Mouse (Mus musculus): Measurements from ENCODE around the gene Ehhadh. TPM values are rescaled to one million over a fixed set of nuclear protein-coding genes. Genes with fewer than 3 reads are reported as not detected.

Ehhadh gene
- polyA plus RNA-seq, 1 experiment: 3.9 TPM

- TF ChIP-seq CTCF (IDR thresholded peaks at IDR 0.05; ENCODE audit: low read depth, low read length): no peak
- no peak for TF ChIP-seq POLR2A (IDR thresholded peaks at IDR 0.05; ENCODE audit: insufficient read depth, low read length)
- TF ChIP-seq EP300 (IDR thresholded peaks at IDR 0.05; ENCODE audit: insufficient read depth, low read depth, low read length): no peak
- Histone ChIP-seq H3K4me1 (ENCODE audit: control insufficient read depth, insufficient read depth, low read length) (no peaks in the 10 kb centered on the region), H3K9me3 (replicated peaks; ENCODE audit: control insufficient read depth, insufficient read depth, low read length, poor library complexity, severe bottlenecking) (no peaks in the 10 kb centered on the region), H3K27ac (ENCODE audit: insufficient read depth, low read length) (no peak overlapping the region), H3K27me3 (ENCODE audit: control insufficient read depth, insufficient read depth, low read length, poor library complexity, severe bottlenecking) (no peaks in the 10 kb centered on the region), H3K36me3 (ENCODE audit: control insufficient read depth, insufficient read depth, low read length, poor library complexity, severe bottlenecking) (no peaks in the 10 kb centered on the region), H3K4me3 (ENCODE audit: low read depth, low read length) (no peak overlapping the region), H3K9ac (ENCODE audit: low read depth, poor library complexity, severe bottlenecking) (no peak overlapping the region)
Observed at GRCm38 (mm10) chr16:21782807-21783206, 4.8 kb downstream of the Ehhadh start.

- H3K9ac ChIP-seq (ENCODE audit: low read depth, poor library complexity, severe bottlenecking): no peak overlapping the region
- no peaks in the 10 kb centered on the region for H3K27me3 ChIP-seq (ENCODE audit: control insufficient read depth, insufficient read depth, low read length, poor library complexity, severe bottlenecking)
- TF ChIP-seq EP300 (IDR thresholded peaks at IDR 0.05; ENCODE audit: insufficient read depth, low read depth, low read length): no peak
- no peak for TF ChIP-seq POLR2A (IDR thresholded peaks at IDR 0.05; ENCODE audit: insufficient read depth, low read length)
- no peak for TF ChIP-seq CTCF (IDR thresholded peaks at IDR 0.05; ENCODE audit: low read depth, low read length)
- no peaks in the 10 kb centered on the region for H3K9me3 ChIP-seq (replicated peaks; ENCODE audit: control insufficient read depth, insufficient read depth, low read length, poor library complexity, severe bottlenecking)
- no peak overlapping the region for H3K27ac ChIP-seq (ENCODE audit: insufficient read depth, low read length)
- no peaks in the 10 kb centered on the region for H3K36me3 ChIP-seq (ENCODE audit: control insufficient read depth, insufficient read depth, low read length, poor library complexity, severe bottlenecking)
- no peaks in the 10 kb centered on the region for H3K4me1 ChIP-seq (ENCODE audit: control insufficient read depth, insufficient read depth, low read length)
- no peak overlapping the region for H3K4me3 ChIP-seq (ENCODE audit: low read depth, low read length)
Observed at GRCm38 (mm10) chr16:21781895-21782294, 5.7 kb downstream of the Ehhadh start.

- no peaks in the 10 kb centered on the region for H3K4me1 ChIP-seq (ENCODE audit: control insufficient read depth, insufficient read depth, low read length)
- H3K4me3 ChIP-seq (ENCODE audit: low read depth, low read length): no peak overlapping the region
- TF ChIP-seq EP300 (IDR thresholded peaks at IDR 0.05; ENCODE audit: insufficient read depth, low read depth, low read length): no peak
- no peak for TF ChIP-seq POLR2A (IDR thresholded peaks at IDR 0.05; ENCODE audit: insufficient read depth, low read length)
- TF ChIP-seq CTCF (IDR thresholded peaks at IDR 0.05; ENCODE audit: low read depth, low read length): no peak
- no peaks in the 10 kb centered on the region for H3K27me3 ChIP-seq (ENCODE audit: control insufficient read depth, insufficient read depth, low read length, poor library complexity, severe bottlenecking)
- H3K27ac ChIP-seq (ENCODE audit: insufficient read depth, low read length): no peak overlapping the region
- no peaks in the 10 kb centered on the region for H3K9me3 ChIP-seq (replicated peaks; ENCODE audit: control insufficient read depth, insufficient read depth, low read length, poor library complexity, severe bottlenecking)
- H3K36me3 ChIP-seq (ENCODE audit: control insufficient read depth, insufficient read depth, low read length, poor library complexity, severe bottlenecking): no peaks in the 10 kb centered on the region
- no peak overlapping the region for H3K9ac ChIP-seq (ENCODE audit: low read depth, poor library complexity, severe bottlenecking)
Observed at GRCm38 (mm10) chr16:21781277-21781676, 6.3 kb downstream of the Ehhadh start.

- Histone ChIP-seq H3K9ac (ENCODE audit: low read depth, poor library complexity, severe bottlenecking) (no peak overlapping the region), H3K36me3 (ENCODE audit: control insufficient read depth, insufficient read depth, low read length, poor library complexity, severe bottlenecking) (no peaks in the 10 kb centered on the region), H3K27ac (ENCODE audit: insufficient read depth, low read length) (no peak overlapping the region), H3K9me3 (replicated peaks; ENCODE audit: control insufficient read depth, insufficient read depth, low read length, poor library complexity, severe bottlenecking) (no peaks in the 10 kb centered on the region), H3K4me1 (ENCODE audit: control insufficient read depth, insufficient read depth, low read length) (no peaks in the 10 kb centered on the region), H3K4me3 (ENCODE audit: low read depth, low read length) (no peak overlapping the region), H3K27me3 (ENCODE audit: control insufficient read depth, insufficient read depth, low read length, poor library complexity, severe bottlenecking) (no peaks in the 10 kb centered on the region)
- no peak for TF ChIP-seq EP300 (IDR thresholded peaks at IDR 0.05; ENCODE audit: insufficient read depth, low read depth, low read length)
- TF ChIP-seq CTCF (IDR thresholded peaks at IDR 0.05; ENCODE audit: low read depth, low read length): no peak
- no peak for TF ChIP-seq POLR2A (IDR thresholded peaks at IDR 0.05; ENCODE audit: insufficient read depth, low read length)
Observed at GRCm38 (mm10) chr16:21779149-21779548, 8.5 kb downstream of the Ehhadh start.

GRCm38 (mm10) chr16:21778293-21778866 lies 9.2 kb downstream of the Ehhadh start:
- H3K9me3 ChIP-seq (replicated peaks; ENCODE audit: control insufficient read depth, insufficient read depth, low read length, poor library complexity, severe bottlenecking): no peaks in the 10 kb centered on the region
- peak overlapping the region; percentile 53 for H3K4me3 ChIP-seq (ENCODE audit: low read depth, low read length)
- TF ChIP-seq CTCF (IDR thresholded peaks at IDR 0.05; ENCODE audit: low read depth, low read length) (no peak), POLR2A (IDR thresholded peaks at IDR 0.05; ENCODE audit: insufficient read depth, low read length) (no peak), EP300 (IDR thresholded peaks at IDR 0.05; ENCODE audit: insufficient read depth, low read depth, low read length) (no peak)
- H3K9ac ChIP-seq (ENCODE audit: low read depth, poor library complexity, severe bottlenecking): no peak overlapping the region; the same call in 1 of the 2 replicates
- H3K36me3 ChIP-seq (ENCODE audit: control insufficient read depth, insufficient read depth, low read length, poor library complexity, severe bottlenecking): no peaks in the 10 kb centered on the region
- no peaks in the 10 kb centered on the region for H3K27me3 ChIP-seq (ENCODE audit: control insufficient read depth, insufficient read depth, low read length, poor library complexity, severe bottlenecking)
- no peak overlapping the region; the same call in 1 of the 2 replicates for H3K27ac ChIP-seq (ENCODE audit: insufficient read depth, low read length)
- no peaks in the 10 kb centered on the region for H3K4me1 ChIP-seq (ENCODE audit: control insufficient read depth, insufficient read depth, low read length)

GRCm38 (mm10) chr16:21774725-21775124 lies 12.9 kb downstream of the Ehhadh start:
- no peak overlapping the region for H3K27ac ChIP-seq (ENCODE audit: insufficient read depth, low read length)
- no peaks in the 10 kb centered on the region for H3K4me1 ChIP-seq (ENCODE audit: control insufficient read depth, insufficient read depth, low read length)
- TF ChIP-seq CTCF (IDR thresholded peaks at IDR 0.05; ENCODE audit: low read depth, low read length): no peak
- no peak overlapping the region for H3K4me3 ChIP-seq (ENCODE audit: low read depth, low read length)
- H3K9me3 ChIP-seq (replicated peaks; ENCODE audit: control insufficient read depth, insufficient read depth, low read length, poor library complexity, severe bottlenecking): no peaks in the 10 kb centered on the region
- H3K9ac ChIP-seq (ENCODE audit: low read depth, poor library complexity, severe bottlenecking): no peak overlapping the region
- H3K27me3 ChIP-seq (ENCODE audit: control insufficient read depth, insufficient read depth, low read length, poor library complexity, severe bottlenecking): no peaks in the 10 kb centered on the region
- H3K36me3 ChIP-seq (ENCODE audit: control insufficient read depth, insufficient read depth, low read length, poor library complexity, severe bottlenecking): no peaks in the 10 kb centered on the region

Data from ES-Bruce4 (cell line).